Mouse (Mus musculus) heart, postnatal 0 days (tissue): ENCODE data around the gene Ankrd60.

Experiments
- CTCF ChIP-seq: IDR thresholded peaks from 2 replicates; pipeline ENCODE4 v1.5.1; 2016; ENCODE audit warnings: antibody characterized with exemption, control low read depth, low read depth
- EP300 ChIP-seq: IDR thresholded peaks from 2 replicates; pipeline ENCODE4 v1.6.1; 2016; ENCODE audit warnings: antibody characterized with exemption, low read depth

DNA sequence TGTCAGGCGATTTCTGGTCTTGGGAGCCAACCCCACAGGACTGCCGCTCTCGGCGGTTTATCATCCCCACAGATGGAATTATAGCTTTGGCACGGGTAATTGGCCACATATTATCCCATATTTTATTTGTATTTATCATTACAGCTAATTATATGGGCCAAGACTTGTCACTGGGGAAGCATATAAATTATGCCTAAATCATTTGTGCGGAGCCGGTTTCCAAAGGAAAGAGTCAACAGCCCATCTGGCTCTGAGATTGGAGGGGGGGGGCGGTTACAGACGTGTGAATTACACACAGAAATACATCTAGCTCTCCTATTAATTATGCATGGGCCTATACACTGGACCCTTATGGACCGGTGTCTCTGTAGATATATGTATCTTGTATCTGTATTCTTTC is 28.9 kb downstream of the Ankrd60 start:
- TF ChIP-seq EP300 (no peak), CTCF (no peak)
